Mouse (Mus musculus): ENCODE data around the gene Tnfsf12.

- no peak for TF ChIP-seq POLR2A (IDR thresholded peaks at IDR 0.05; ENCODE audit: control insufficient read depth, low read depth, low read length)
- TF ChIP-seq CTCF (IDR thresholded peaks at IDR 0.05; ENCODE audit: control insufficient read depth, insufficient read depth, insufficient replicate concordance, low read depth, low read length) = no peak
These were observed 14.8 kb upstream of the Tnfsf12 start for GRCm38 (mm10) chr11:69710470-69710869.

All from testis, adult 2 months (tissue).